Mouse (Mus musculus) testis, adult 2 months (tissue): ENCODE results near the gene Fhdc1. TPM values are rescaled to one million over a fixed set of nuclear protein-coding genes. Genes with fewer than 3 reads are reported as not detected.

Source experiments
- H3K27ac ChIP-seq: fragments of 200-500 bp; 2 replicates; pipeline ENCODE4 v1.5.1; 2012; ENCODE audit warnings: low read depth, low read length; ENCODE audit not compliant: control insufficient read depth, insufficient read depth
- H3K27me3 ChIP-seq: fragments of 200-500 bp; 2 replicates; pipeline ENCODE4 v1.6.1; 2012; ENCODE audit warnings: mild to moderate bottlenecking, low read length, moderate library complexity; ENCODE audit not compliant: control insufficient read depth, insufficient read depth
- H3K36me3 ChIP-seq: fragments of 200-500 bp; 2 replicates; pipeline ENCODE4 v1.6.1; 2012; ENCODE audit warnings: mild to moderate bottlenecking, low read length; ENCODE audit not compliant: control insufficient read depth, insufficient read depth
- H3K4me1 ChIP-seq: fragments of 200-500 bp; 2 replicates; pipeline ENCODE4 v1.6.1; 2012; ENCODE audit warnings: low read length; ENCODE audit not compliant: control insufficient read depth, insufficient read depth
- H3K4me3 ChIP-seq: fragments of 200-500 bp; 2 replicates; pipeline ENCODE4 v1.5.1; 2012; ENCODE audit warnings: low read depth, mild to moderate bottlenecking, low read length, moderate library complexity, mixed read lengths; ENCODE audit not compliant: control insufficient read depth
- CTCF ChIP-seq: fragments of 200-500 bp; IDR thresholded peaks from 2 replicates; pipeline ENCODE4 v1.5.1; 2012; ENCODE audit warnings: low read depth, mild to moderate bottlenecking, inconsistent platforms, low read length, moderate library complexity; ENCODE audit not compliant: control insufficient read depth, insufficient read depth, insufficient replicate concordance
- POLR2A ChIP-seq: fragments of 200-500 bp; IDR thresholded peaks from 2 replicates; pipeline ENCODE4 v1.6.1; 2012; ENCODE audit warnings: low read depth, mild to moderate bottlenecking, inconsistent platforms, low read length, moderate library complexity; ENCODE audit not compliant: control insufficient read depth
- polyA plus RNA-seq: library from polyadenylated mRNA; depleted of rRNA; stranded (reverse); fragments of >200 nt; gene quantifications from 2 replicates; pipeline ENCODE4 v1.2.3, GENCODE M21; 2012

Fhdc1 gene
- polyA plus RNA-seq, 1 experiment: 24.7 TPM

DNA sequence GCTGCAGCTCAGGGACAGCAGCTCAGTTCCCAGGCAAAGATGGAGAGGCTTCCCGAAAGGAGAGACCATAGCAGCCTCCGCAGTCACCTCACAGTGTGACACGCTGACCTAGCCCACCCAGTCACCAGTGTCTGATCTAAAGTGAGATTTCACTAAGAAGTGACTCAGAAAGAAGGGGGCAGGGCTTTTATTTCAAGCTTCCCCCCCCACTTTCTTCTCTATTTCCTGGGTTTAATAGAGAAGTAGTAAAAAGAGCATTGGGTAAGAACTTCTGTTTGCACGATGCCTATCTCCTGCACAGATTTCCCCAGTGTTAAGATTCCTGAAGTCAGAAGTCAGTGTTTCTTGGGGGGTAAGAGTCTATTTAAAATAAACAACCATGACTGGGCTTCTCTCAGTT lies 37.3 kb downstream of the Fhdc1 start:
- peaks cover 12% of the 10 kb centered on the region for H3K4me1 ChIP-seq
- no peaks in the 10 kb centered on the region for H3K36me3 ChIP-seq
- H3K27me3 ChIP-seq: no peaks in the 10 kb centered on the region
- TF ChIP-seq CTCF (no peak), POLR2A (no peak)
- no peak overlapping the region for H3K27ac ChIP-seq
- no peak overlapping the region for H3K4me3 ChIP-seq

DNA sequence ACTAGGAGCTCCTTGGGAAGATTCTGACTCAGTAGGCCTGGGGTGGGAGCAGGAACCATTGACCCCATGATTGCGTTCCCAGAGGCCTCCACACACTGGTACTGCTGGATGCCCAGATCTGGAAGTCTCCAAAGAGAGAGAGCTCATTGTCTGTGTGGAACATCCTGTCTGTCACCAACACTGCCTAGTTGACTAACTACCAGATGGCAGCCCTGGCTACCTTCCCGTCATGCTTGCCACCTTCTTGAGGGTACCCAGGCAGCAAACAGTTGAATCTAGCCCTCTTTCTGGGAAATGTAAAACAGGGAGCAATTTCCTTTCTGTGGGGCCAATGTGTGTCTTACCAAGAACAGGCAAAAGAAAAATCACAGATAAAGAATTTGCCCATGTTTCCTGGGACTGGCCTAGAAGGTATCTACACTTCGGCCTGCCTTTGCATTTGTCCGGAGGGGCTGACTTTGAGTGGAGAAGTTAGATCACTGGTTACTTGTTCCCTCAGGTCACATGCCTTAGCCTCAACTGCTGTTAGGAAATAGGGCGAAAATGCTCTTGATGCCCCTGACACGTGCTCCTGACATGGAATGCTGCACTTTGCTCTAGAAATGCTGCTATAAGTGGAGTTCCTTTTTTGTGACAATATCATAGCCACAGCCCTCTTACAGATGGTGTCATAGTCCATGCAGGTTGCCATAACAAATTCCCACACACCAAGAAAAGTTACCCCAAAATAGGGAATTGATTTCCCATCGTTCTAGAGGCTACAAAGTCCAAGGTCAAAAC lies 40.6 kb downstream of the Fhdc1 start:
- H3K36me3 ChIP-seq: no peaks in the 10 kb centered on the region
- peaks cover 6% of the 10 kb centered on the region for H3K4me1 ChIP-seq
- no peaks in the 10 kb centered on the region for H3K27me3 ChIP-seq
- H3K27ac ChIP-seq: no peak overlapping the region
- H3K4me3 ChIP-seq: no peak overlapping the region
- TF ChIP-seq CTCF (no peak), POLR2A (no peak)

- H3K27ac ChIP-seq: no peak overlapping the region
- TF ChIP-seq POLR2A (no peak), CTCF (no peak)
- H3K4me3 ChIP-seq: no peak overlapping the region
- H3K4me1 ChIP-seq: peaks cover 2% of the 10 kb centered on the region; the same call in 1 of the 2 replicates
- H3K36me3 ChIP-seq: no peaks in the 10 kb centered on the region
- no peaks in the 10 kb centered on the region for H3K27me3 ChIP-seq
These were observed 41.4 kb downstream of the Fhdc1 start for GRCm38 (mm10) chr3:84438840-84439239.

- H3K27ac ChIP-seq: no peak overlapping the region
- H3K4me3 ChIP-seq: no peak overlapping the region
- no peaks in the 10 kb centered on the region for H3K36me3 ChIP-seq
- peaks cover 2% of the 10 kb centered on the region; the same call in 1 of the 2 replicates for H3K4me1 ChIP-seq
- H3K27me3 ChIP-seq: no peaks in the 10 kb centered on the region
- TF ChIP-seq POLR2A: no peak
- no peak for TF ChIP-seq CTCF
These were observed 42.1 kb downstream of the Fhdc1 start for GRCm38 (mm10) chr3:84438118-84438517.

- H3K36me3 ChIP-seq: no peaks in the 10 kb centered on the region
- no peak for TF ChIP-seq CTCF
- no peak for TF ChIP-seq POLR2A
- H3K4me1 ChIP-seq: peaks cover 2% of the 10 kb centered on the region; the same call in 1 of the 2 replicates
- H3K27ac ChIP-seq: no peak overlapping the region
- no peak overlapping the region for H3K4me3 ChIP-seq
- H3K27me3 ChIP-seq: no peaks in the 10 kb centered on the region
These were observed 43.3 kb downstream of the Fhdc1 start for GRCm38 (mm10) chr3:84436947-84437346.

- no peak overlapping the region for H3K27ac ChIP-seq
- no peak overlapping the region for H3K4me3 ChIP-seq
- H3K4me1 ChIP-seq: peaks cover 2% of the 10 kb centered on the region; the same call in 1 of the 2 replicates
- H3K27me3 ChIP-seq: no peaks in the 10 kb centered on the region
- TF ChIP-seq POLR2A: no peak
- TF ChIP-seq CTCF: no peak
- H3K36me3 ChIP-seq: no peaks in the 10 kb centered on the region
These were observed 44.8 kb downstream of the Fhdc1 start for GRCm38 (mm10) chr3:84435288-84436043.

GRCm38 (mm10) chr3:84432797-84433445 lies 47.3 kb downstream of the Fhdc1 start:
- Histone ChIP-seq H3K4me3 (no peak overlapping the region), H3K27ac (no peak overlapping the region), H3K36me3 (no peaks in the 10 kb centered on the region), H3K27me3 (no peaks in the 10 kb centered on the region), H3K4me1 (peaks cover 2% of the 10 kb centered on the region; the same call in 1 of the 2 replicates)
- TF ChIP-seq CTCF (no peak), POLR2A (no peak)

DNA sequence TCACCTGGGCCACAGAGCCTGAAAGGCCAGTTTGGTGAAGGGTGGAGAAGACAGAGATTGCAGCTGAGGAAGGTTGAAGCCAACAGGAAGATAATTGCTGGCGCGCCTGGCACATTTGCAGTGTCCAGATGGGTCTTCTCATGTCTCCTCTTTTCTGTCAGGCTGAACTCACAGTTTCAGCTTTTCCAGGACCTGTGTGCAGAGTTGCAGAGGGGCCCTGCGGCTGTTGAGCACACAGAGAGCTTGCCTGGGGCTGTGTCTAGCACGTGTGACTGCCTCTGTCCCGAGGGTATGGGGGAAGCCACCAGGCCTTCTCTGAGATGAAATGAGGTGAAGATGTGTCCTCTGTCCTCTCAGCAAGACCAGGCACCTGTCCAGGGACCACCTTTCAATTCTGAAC lies 49.0 kb downstream of the Fhdc1 start:
- Histone ChIP-seq H3K4me1 (peaks cover 2% of the 10 kb centered on the region; the same call in 1 of the 2 replicates), H3K4me3 (no peak overlapping the region), H3K27ac (no peak overlapping the region), H3K36me3 (no peaks in the 10 kb centered on the region), H3K27me3 (no peaks in the 10 kb centered on the region)
- no peak for TF ChIP-seq CTCF
- no peak for TF ChIP-seq POLR2A
